11 mouse cellular contexts compared by ENCODE assay signal in genomic region chr4:144901561-144902111, GRCm38 (mm10). TPM values are rescaled to one million over a fixed set of nuclear protein-coding genes. Genes with fewer than 3 reads are reported as not detected.
A peak's percentile ranks its signal among the peaks of the same experiment; 100 is the strongest.
DNase-seq lines count a peak whose midpoint lies in the region; ATAC-seq and TF ChIP-seq lines count a peak whose summit lies in the region.
"Had no signal": no experiment of that assay in that cellular context is flagged by ENCODE, and none has a peak within 500 bp of the region (broad histone marks: within the 10 kb centered on the region; RNA-seq: fewer than 3 reads in every experiment).

No protein-coding gene starts in this region.

- no peak overlapping the region for H3K27ac ChIP-seq in cerebellum, adult 2 months (ENCODE audit: insufficient read depth, low read length)
- no peak overlapping the region for H3K27ac ChIP-seq in heart, embryonic 11.5 days (ENCODE audit: low read depth, low read length)
- H3K27ac ChIP-seq: heart, embryonic 15.5 days had no signal

- ATAC-seq in heart, embryonic 11.5 days (replicated peaks; ENCODE audit: insufficient number of reproducible peaks, low FRiP score, low TSS enrichment): no peak

- no peaks in the 10 kb centered on the region for H3K9me3 ChIP-seq in heart, embryonic 11.5 days (replicated peaks; ENCODE audit: control insufficient read depth, low read length)
- H3K9me3 ChIP-seq: heart, embryonic 15.5 days had no signal

- WGBS in cerebellum, adult 2 months: 66% methylated on average over 5 of the region's 5 CpGs
- WGBS in heart, embryonic 11.5 days (ENCODE audit: insufficient replicate concordance): 68% methylated on average over 5 of the region's 5 CpGs

- H3K36me3 ChIP-seq in heart, embryonic 11.5 days (ENCODE audit: control insufficient read depth, insufficient read depth, low read length): no peaks in the 10 kb centered on the region

- no peaks in the 10 kb centered on the region for H3K27me3 ChIP-seq in cerebellum, adult 2 months (ENCODE audit: control insufficient read depth, insufficient read depth, low read length)
- peaks cover 30% of the 10 kb centered on the region for H3K27me3 ChIP-seq in heart, embryonic 11.5 days (ENCODE audit: control insufficient read depth, insufficient read depth, low read length)
- H3K27me3 ChIP-seq: heart, embryonic 15.5 days had no signal

- peak; percentile 31 for DNase-seq in kidney, adult 18-20 months
- DNase-seq in kidney, postnatal 14 days: no peak
- DNase-seq in ES-CJ7 (ENCODE audit: low read depth, low spot score): peak; percentile 34
- peak; percentile 98 for DNase-seq in fat pad, adult 2 months (ENCODE audit: extremely low read depth, low read depth, low spot score)
- DNase-seq in lung, postnatal 4 days: peak; percentile 51 to 53
- no peak for DNase-seq in frontal cortex, adult 2 months (ENCODE audit: extremely low spot score in 1 of 2, low spot score in 1 of 2)
- no peak for DNase-seq in cerebellum, adult 2 months
- DNase-seq: cerebellum, adult 11 months; right cerebral cortex, postnatal 4 days had no signal

- no peaks in the 10 kb centered on the region; the same call in 1 of the 2 replicates for H3K4me1 ChIP-seq in cerebellum, adult 2 months (ENCODE audit: control insufficient read depth, insufficient read depth, low read length)
- peaks cover 16% of the 10 kb centered on the region for H3K4me1 ChIP-seq in heart, embryonic 11.5 days (ENCODE audit: control insufficient read depth, insufficient read depth, low read length)

- no peak for TF ChIP-seq CTCF in cerebellum, adult 2 months (IDR thresholded peaks at IDR 0.05; ENCODE audit: borderline replicate concordance, insufficient read depth, low read depth, low read length)

- TF ChIP-seq POLR2A in cerebellum, adult 2 months (IDR thresholded peaks at IDR 0.05; ENCODE audit: borderline replicate concordance, insufficient read depth, low read length): no peak

- H3K4me3 ChIP-seq in cerebellum, adult 2 months (replicated peaks; ENCODE audit: insufficient read depth, low read depth, low read length): no peak overlapping the region
- no peak overlapping the region for H3K4me3 ChIP-seq in heart, embryonic 11.5 days (ENCODE audit: low read depth, low read length)
- H3K4me3 ChIP-seq: heart, embryonic 15.5 days had no signal

- H3K9ac ChIP-seq in heart, embryonic 11.5 days (ENCODE audit: low read depth, low read length): no peak overlapping the region
- H3K9ac ChIP-seq: heart, embryonic 15.5 days had no signal

- H3K4me2 ChIP-seq in heart, embryonic 11.5 days: no peak overlapping the region
- H3K4me2 ChIP-seq: heart, embryonic 15.5 days had no signal

RNA-seq across cellular contexts. Expression of gene Dhrs3, which starts 9.0 kb away (rescaled TPM):
- polyA plus RNA-seq in frontal cortex, adult 2 months (2012; rRNA removed): 26.4 and 28.0 TPM in 2 replicates
- 21.8 and 24.4 TPM in 2 replicates for polyA plus RNA-seq in cerebellum, adult 2 months (2012; rRNA removed)
- 17.4 and 20.5 TPM in 2 replicates for polyA plus RNA-seq in heart, embryonic 11.5 days (2014; fragmentation: Nextera tagmentation; extraction: Ambion mirVana)

Comparison
In these comparisons a context has a peak if more than half of its experiments do, and no peak if none do; other contexts are left out.
1. DNase-seq: peak in kidney, adult 18-20 months (single experiment), ES-CJ7 (single experiment), fat pad, adult 2 months (single experiment) and lung, postnatal 4 days (2 of 2); none in kidney, postnatal 14 days (single experiment), frontal cortex, adult 2 months (0 of 2) and cerebellum, adult 2 months (0 of 2).